Mouse (Mus musculus): ENCODE results near the gene Nfam1.
"Not testable (repeated sequence)": the region's sequence is repeated elsewhere in the genome, so short reads cannot be mapped to it uniquely, and the experiment has no call there.

Gene Nfam1

DNA sequence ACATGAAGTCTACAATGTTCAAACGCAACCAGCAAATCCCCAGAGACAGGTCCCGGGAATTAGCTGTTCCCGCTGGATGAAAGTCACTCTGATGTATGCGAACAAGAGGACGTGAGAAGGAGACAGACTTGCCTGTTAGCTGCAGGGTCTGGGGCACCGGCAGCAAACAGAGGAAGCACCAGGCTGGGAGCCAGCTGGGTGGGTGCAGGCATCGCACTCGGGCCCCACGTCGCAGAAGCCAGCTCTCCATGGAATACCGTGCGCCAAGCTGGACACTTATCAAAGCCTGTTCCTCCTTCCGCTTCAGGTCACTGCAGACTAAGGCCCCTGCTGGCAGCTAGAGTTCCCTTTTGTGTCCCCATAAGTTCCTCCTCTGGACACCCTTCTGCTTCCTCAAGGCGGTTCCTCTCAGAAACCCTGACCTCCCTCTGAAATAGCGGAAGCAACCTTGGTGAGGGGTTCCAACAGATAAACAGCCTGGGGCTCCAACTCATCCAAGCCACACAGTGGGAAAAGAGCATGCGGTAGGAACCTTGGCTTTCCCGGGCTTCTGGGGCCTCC, at the start of gene Nfam1:
TSS of gene Nfam1 (minus strand) at position 326 of the 561 bp plus-strand sequence.
- DNase-seq = no peak

DNA sequence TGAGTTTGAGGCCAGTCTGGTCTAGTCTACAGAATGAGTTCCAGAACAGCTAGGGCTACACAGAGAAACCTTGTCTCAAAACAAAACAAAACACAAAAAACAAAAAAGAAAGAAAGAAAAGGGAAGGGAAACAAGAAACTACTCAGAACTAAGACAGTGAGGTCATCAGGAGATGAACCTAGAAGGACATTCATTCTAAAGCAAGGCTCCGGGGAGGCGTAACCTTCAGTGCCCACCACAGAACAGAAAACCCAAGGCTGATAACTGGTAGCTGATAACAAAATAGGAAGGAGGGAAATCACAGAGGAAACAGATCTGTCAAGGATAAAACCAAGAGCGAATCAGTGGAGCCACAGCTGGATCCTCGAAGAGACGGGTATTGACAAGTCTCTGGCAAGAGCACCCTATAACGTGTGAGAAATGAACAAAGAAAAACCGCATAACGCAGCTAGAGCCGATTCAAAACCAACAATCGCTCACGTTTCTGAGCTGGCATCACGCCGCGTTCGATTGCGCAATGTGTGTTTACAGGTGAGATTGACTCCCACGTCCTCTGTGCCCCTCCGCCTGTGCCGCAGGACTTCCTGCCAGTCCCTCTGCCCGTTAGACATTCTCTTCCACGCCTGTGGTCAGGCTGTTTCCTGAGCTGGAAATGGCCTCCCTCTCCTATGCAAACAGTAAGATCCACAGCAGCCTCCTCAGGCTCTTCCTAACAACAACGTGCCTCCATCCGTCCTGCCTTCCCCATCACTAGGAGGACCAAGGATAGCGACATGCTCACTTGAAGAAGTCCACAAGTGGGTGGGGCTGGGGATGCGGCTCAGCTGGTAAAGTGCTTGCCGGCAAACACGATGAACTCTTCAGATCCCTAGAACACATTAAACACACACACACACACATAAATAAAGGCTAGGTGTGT, 42.8 kb upstream of the Nfam1 start:
- no peak for DNase-seq

- no peak for DNase-seq
Observed at GRCm38 (mm10) chr15:83074179-83074578, 41.1 kb upstream of the Nfam1 start.

- no peak for DNase-seq
Observed at GRCm38 (mm10) chr15:83071752-83072151, 38.6 kb upstream of the Nfam1 start.

- DNase-seq = no peak
Observed at GRCm38 (mm10) chr15:83070942-83071341, 37.8 kb upstream of the Nfam1 start.

- DNase-seq = no peak
Observed at GRCm38 (mm10) chr15:83068270-83068669, 35.2 kb upstream of the Nfam1 start.

- DNase-seq = peak; percentile 24
Observed at GRCm38 (mm10) chr15:83065543-83065942, 32.4 kb upstream of the Nfam1 start.

- not testable (repeated sequence) for DNase-seq
Observed at GRCm38 (mm10) chr15:83062582-83062981, 29.5 kb upstream of the Nfam1 start.

- DNase-seq = no peak
Observed at GRCm38 (mm10) chr15:83061689-83062088, 28.6 kb upstream of the Nfam1 start.

DNA sequence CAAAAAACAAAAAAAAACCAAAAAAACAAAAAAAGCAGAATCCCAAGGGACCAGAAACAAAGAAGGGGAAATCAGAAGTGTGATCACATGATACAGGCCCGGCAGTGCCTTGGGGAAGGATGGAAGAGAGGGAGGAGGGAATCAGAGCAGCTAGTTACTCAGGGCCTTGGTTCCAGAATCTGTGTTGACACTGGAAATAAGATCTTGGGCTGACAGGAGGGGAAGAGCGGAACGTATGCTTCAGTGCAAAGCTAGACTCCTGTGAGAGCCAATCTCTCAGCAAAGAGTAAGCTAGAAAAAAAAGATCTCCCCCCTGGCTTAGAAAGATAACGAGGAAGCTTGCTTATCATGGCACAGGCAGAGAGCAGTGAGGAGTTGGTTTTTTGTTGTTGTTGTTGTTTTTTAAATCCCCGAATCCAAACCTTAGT, 26.1 kb upstream of the Nfam1 start:
- DNase-seq = no peak

DNA sequence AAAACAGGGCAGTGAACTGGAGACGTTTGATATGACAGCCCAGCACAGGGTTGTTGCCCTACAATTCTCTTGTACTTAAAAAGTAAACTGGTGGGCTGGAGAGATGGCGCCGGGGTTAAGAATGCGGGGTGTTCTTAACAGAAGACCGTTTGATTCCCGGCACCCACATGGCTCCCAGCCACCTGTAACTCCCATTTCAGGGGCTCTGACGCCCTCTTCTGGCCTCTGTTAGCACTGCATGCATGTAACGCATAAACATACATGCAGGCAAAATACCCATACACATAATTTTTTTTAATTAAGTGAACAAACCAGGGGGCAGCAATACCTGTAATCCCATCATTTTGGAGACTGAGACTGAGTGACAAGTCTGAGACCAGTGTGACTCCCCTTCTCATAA, 24.4 kb upstream of the Nfam1 start:
- DNase-seq = no peak

GRCm38 (mm10) chr15:83056378-83057083, 23.4 kb upstream of the Nfam1 start:
- DNase-seq = no peak

- no peak for DNase-seq
Observed at GRCm38 (mm10) chr15:83055569-83055968, 22.5 kb upstream of the Nfam1 start.

DNA sequence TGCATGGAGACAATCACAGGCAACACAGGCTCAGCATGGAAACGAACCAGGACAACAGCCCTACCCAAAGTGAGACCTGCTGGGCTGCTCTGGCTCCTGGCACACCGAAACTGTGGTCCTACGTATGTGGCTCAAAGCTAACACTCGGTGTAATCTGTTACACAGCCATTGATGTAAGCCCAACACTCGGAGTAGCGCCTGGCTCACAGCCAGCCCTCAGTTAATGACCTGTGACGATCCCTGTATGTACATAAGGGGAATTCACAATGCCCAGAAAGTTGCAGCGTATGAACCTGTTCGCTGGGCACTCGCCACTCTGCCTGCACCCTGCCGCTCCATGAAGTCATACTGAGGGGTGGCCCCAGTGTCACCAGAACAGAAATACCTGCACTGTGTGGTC, 20.2 kb upstream of the Nfam1 start:
- no peak for DNase-seq

DNA sequence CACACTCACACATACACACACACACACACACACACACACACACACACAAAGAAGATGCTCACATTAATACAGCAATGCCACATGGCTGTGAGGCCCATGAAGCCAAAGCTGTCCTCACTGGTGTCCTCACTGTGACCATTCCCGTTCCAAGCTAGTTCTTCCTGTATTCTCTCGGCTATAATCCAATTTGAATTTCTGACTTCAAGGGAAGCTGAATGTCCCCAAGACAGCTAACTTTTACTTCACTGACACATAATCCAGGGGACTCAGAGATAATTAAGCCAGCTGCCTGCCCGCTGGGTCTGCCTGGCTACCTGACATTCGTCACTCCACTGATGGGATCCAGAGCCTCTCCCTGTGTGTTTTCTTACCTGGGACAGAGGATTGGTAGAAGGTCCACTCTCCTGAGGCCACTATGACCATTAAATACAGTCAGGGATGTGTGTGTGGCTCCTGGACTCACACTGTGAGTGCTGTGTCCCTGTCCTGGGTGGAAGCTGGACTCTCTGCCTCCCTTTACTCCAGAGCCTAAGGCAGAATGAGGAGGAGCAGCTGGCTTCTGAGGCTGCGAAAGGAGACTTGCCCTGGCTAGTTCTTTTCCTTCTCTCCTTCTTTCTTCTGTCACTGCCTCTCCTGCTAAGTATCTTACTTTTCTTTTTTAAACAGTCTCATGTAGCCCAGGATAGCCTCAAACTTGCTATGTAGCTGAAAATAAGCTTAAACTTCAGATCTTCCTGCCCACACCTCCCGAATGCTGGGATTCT, 19.4 kb upstream of the Nfam1 start:
- DNase-seq = no peak

DNA sequence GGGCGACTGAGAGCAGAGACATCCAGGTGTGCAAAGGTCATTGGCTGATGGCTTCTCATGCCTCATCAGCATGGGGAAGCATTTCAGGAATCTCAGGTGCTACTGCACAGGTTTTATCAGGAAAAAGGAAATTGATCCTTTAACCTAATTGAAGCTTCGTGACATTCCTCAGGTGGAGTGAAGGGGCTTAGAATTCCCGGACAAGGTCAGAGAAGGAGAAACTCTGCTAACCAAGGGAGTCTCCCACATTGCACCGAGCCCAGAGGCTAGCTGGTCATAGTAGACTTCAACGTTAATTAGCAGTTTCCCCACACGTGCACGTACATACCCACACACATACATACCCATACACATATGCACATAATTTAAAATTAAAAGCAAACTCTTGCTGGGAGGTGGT, 13.6 kb upstream of the Nfam1 start:
- DNase-seq = no peak

DNA sequence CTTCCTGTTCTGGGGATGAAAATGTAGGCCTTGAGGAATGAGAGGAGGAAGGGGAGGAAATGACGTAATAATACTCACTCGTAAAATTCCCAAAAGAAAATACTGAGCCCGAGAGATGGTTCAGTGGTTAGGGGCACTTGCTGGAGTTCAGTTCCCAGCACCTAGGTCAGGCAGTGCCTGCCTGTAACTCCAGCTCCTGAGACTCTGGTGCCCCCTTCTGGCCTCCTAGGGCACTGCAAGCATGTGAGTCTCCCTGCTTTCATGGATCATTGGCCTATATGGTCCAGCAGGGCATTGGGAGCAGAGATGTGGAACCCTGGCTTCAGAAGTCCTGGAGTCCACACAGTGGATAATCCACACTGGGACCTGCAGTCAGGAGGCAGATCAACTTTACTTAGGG, 13.2 kb upstream of the Nfam1 start:
- DNase-seq = no peak

GRCm38 (mm10) chr15:83045565-83045964, 12.5 kb upstream of the Nfam1 start:
- DNase-seq = not testable (repeated sequence)

- no peak for DNase-seq
Observed at GRCm38 (mm10) chr15:83043362-83043708, 10.2 kb upstream of the Nfam1 start.

GRCm38 (mm10) chr15:83042655-83043361, 9.7 kb upstream of the Nfam1 start:
- no peak for DNase-seq

GRCm38 (mm10) chr15:83040156-83040555, 7.0 kb upstream of the Nfam1 start:
- no peak for DNase-seq

DNA sequence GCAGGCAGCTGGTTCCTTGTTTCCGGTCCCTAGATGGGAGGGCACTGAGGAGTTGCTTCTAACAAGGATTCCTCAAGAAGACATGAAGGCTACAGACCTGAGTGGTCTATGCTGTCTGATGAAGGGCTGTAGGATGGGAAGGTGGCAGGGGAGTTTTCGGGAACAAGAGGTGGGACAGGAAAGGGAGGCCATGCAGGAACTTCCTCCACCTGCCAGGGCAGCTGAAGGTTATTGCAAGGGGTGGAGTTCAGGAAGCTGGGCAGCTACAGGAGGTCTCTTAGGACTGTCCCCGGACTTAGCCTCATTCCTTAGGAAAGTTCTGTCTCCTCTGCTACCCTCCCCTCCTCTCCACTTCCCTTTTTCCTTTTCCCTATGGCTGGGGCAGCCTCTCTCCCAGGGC, 5.7 kb upstream of the Nfam1 start:
- DNase-seq = no peak
